ENCODE assay signal across 8 mouse cellular contexts in genomic region chr14:79586499-79587138, GRCm38 (mm10). TPM values are rescaled to one million over a fixed set of nuclear protein-coding genes. Genes with fewer than 3 reads are reported as not detected.
DNase-seq lines count a peak whose midpoint lies in the region; ATAC-seq and TF ChIP-seq lines count a peak whose summit lies in the region.

No protein-coding gene starts in this region.

- WGBS in heart, embryonic 13.5 days = 33% methylated on average over 16 of the region's 16 CpGs
- WGBS in heart, postnatal 0 days = 35% methylated on average over 16 of the region's 16 CpGs
- 37% methylated on average over 16 of the region's 16 CpGs for WGBS in midbrain, embryonic 12.5 days

- ATAC-seq in heart, embryonic 13.5 days (ENCODE audit: extremely low read depth, insufficient number of reproducible peaks, low FRiP score, low TSS enrichment) = no peak
- peak; percentile 11 for ATAC-seq in Patski
- ATAC-seq in heart, postnatal 0 days (ENCODE audit: insufficient read depth, low read depth) = no peak
- ATAC-seq in midbrain, embryonic 12.5 days (ENCODE audit: low FRiP score, low read depth) = no peak
- no peak for ATAC-seq in granulocyte monocyte progenitor cell, adult 5-6 weeks (replicated peaks; ENCODE audit: poor library complexity, severe bottlenecking)

- H3K36me3 ChIP-seq in heart, embryonic 13.5 days = peaks cover 21% of the 10 kb centered on the region
- H3K36me3 ChIP-seq in heart, postnatal 0 days (replicated peaks; ENCODE audit: control insufficient read depth, insufficient read depth, low read length) = no peaks in the 10 kb centered on the region
- H3K36me3 ChIP-seq in midbrain, embryonic 12.5 days = no peaks in the 10 kb centered on the region

- no peaks in the 10 kb centered on the region for H3K9me3 ChIP-seq in heart, embryonic 13.5 days
- H3K9me3 ChIP-seq in heart, postnatal 0 days (replicated peaks; ENCODE audit: control insufficient read depth, low read length) = no peaks in the 10 kb centered on the region
- no peaks in the 10 kb centered on the region for H3K9me3 ChIP-seq in midbrain, embryonic 12.5 days

- peaks cover 25% of the 10 kb centered on the region for H3K4me1 ChIP-seq in heart, embryonic 13.5 days
- peaks cover 19% of the 10 kb centered on the region for H3K4me1 ChIP-seq in heart, postnatal 0 days (ENCODE audit: control insufficient read depth, insufficient read depth)
- peaks cover 24% of the 10 kb centered on the region for H3K4me1 ChIP-seq in midbrain, embryonic 12.5 days

- intact Hi-C loops in heart, postnatal 14 days (cut with DNase I) = no loop called here

- POLR2A ChIA-PET in Patski (lab: Charles Lee) = interaction anchor here (0.6 to 1.2 kb wide), 5 partner anchors 9 to 210 kb away, joined by 3 to 7 read pairs (median 3); no protein-coding TSS in a partner anchor

- TF ChIP-seq CTCF in Patski (IDR thresholded peaks at IDR 0.05) = no peak
- no peak for TF ChIP-seq CTCF in heart, postnatal 0 days (IDR thresholded peaks at IDR 0.05; ENCODE audit: low read depth)

- peak overlapping the region; percentile 73 for H3K4me3 ChIP-seq in heart, embryonic 13.5 days
- H3K4me3 ChIP-seq in heart, postnatal 0 days (ENCODE audit: low read depth, low read length) = peak overlapping the region; percentile 59
- peak overlapping the region; percentile 57 for H3K4me3 ChIP-seq in midbrain, embryonic 12.5 days

- peak overlapping the region; percentile 85 for H3K4me2 ChIP-seq in heart, embryonic 13.5 days
- H3K4me2 ChIP-seq in heart, postnatal 0 days (ENCODE audit: low read depth, low read length) = peak overlapping the region; percentile 87
- H3K4me2 ChIP-seq in midbrain, embryonic 12.5 days (replicated peaks) = peak overlapping the region; percentile 70

- H3K27ac ChIP-seq in heart, embryonic 13.5 days (replicated peaks) = peak overlapping the region; percentile 92
- H3K27ac ChIP-seq in heart, postnatal 0 days (ENCODE audit: low read depth) = peak overlapping the region; percentile 95
- peak overlapping the region; percentile 91 for H3K27ac ChIP-seq in midbrain, embryonic 12.5 days (replicated peaks)

- no peak for TF ChIP-seq EP300 in heart, postnatal 0 days (IDR thresholded peaks at IDR 0.05; ENCODE audit: low read depth)

- no peaks in the 10 kb centered on the region for H3K27me3 ChIP-seq in heart, embryonic 13.5 days (replicated peaks)
- H3K27me3 ChIP-seq in Patski = no peaks in the 10 kb centered on the region
- H3K27me3 ChIP-seq in heart, postnatal 0 days (ENCODE audit: control insufficient read depth, insufficient read depth, low read length) = no peaks in the 10 kb centered on the region
- H3K27me3 ChIP-seq in midbrain, embryonic 12.5 days = no peaks in the 10 kb centered on the region

- peak overlapping the region; percentile 87 for H3K9ac ChIP-seq in heart, embryonic 13.5 days
- peak overlapping the region; percentile 65 for H3K9ac ChIP-seq in heart, postnatal 0 days (replicated peaks; ENCODE audit: low read depth, low read length)
- H3K9ac ChIP-seq in midbrain, embryonic 12.5 days (replicated peaks) = peak overlapping the region; percentile 68

- in situ Hi-C loops in Patski (cut with MboI; ENCODE audit: low pct_unique_long_range_greater_than_20kb) = loop anchor here (10.0 kb wide), 1 partner anchor 192 kb away; the partner anchor contains the start of genes Mtrf1 and Naa16

- no peak for DNase-seq in heart, postnatal 14 days
- no peak for DNase-seq in Patski (ENCODE audit: low read depth, low spot score)
- no peak for DNase-seq in heart, postnatal 0 days (ENCODE audit: low spot score)
- no peak for DNase-seq in ovary, postnatal 10 days (ENCODE audit: low spot score)
- no peak for DNase-seq in kidney, postnatal 14 days

- CTCF ChIA-PET in Patski (lab: Charles Lee) = interaction anchor here (1.3 to 1.7 kb wide), 5 partner anchors 17 to 197 kb away, joined by 3 to 5 read pairs (median 3); no protein-coding TSS in a partner anchor

RNA-seq across cellular contexts. Expression of gene Sugt1, which starts 0.9 kb away (rescaled TPM):
- 95.3 and 108 TPM in 2 replicates for polyA plus RNA-seq in heart, embryonic 13.5 days (2015; fragmentation: Nextera tagmentation; extraction: Ambion mirVana)
- total RNA-seq in heart, postnatal 14 days (2021) = 10 to 100 TPM; 70.4 to 72.2 TPM
- polyA plus RNA-seq in Patski (2021) = 183 TPM
- 24.8 and 33.1 TPM in 2 replicates for total RNA-seq in heart, postnatal 0 days (2014; rRNA removed; ENCODE audit: low replicate concordance)
- polyA plus RNA-seq in heart, postnatal 0 days (2015; fragmentation: Nextera tagmentation; extraction: Ambion mirVana) = 95.5 and 102 TPM in 2 replicates
- 129 and 131 TPM in 2 replicates for polyA plus RNA-seq in midbrain, embryonic 12.5 days (2016; fragmentation: Nextera tagmentation; extraction: Ambion mirVana)
- total RNA-seq in granulocyte monocyte progenitor cell, adult 5-6 weeks (2014; fragmentation: Nextera tagmentation) = 80.8 and 116 TPM in 2 replicates
- 92.4 and 133 TPM in 2 replicates for total RNA-seq in granulocyte monocyte progenitor cell, adult 5-6 weeks (2017)
